Mouse (Mus musculus): ENCODE measurements around the gene Galnt17. TPM values are rescaled to one million over a fixed set of nuclear protein-coding genes. Genes with fewer than 3 reads are reported as not detected.

The Galnt17 gene
- total and polyA plus RNA-seq, 3 experiments: 2.0 to 4.6 (median 3.8) TPM

- 75% methylated on average over 5 of the region's 5 CpGs for WGBS
- no peaks in the 10 kb centered on the region for H3K79me2 ChIP-seq (replicated peaks; ENCODE audit: control insufficient read depth, insufficient read depth, low read length)
- intact Hi-C loops (cut with DNase I): no loop called here
- TF ChIP-seq CTCF (IDR thresholded peaks at IDR 0.05) (no peak), POLR2A (IDR thresholded peaks at IDR 0.05; ENCODE audit: insufficient read depth, low read depth, low read length) (no peak), EP300 (IDR thresholded peaks at IDR 0.05; ENCODE audit: insufficient read depth, low read depth, low read length) (no peak)
- H3K27ac ChIP-seq: no peak overlapping the region
- H3K36me3 ChIP-seq (ENCODE audit: control insufficient read depth, insufficient read depth, low read length): no peaks in the 10 kb centered on the region
- no peak for DNase-seq
- no peaks in the 10 kb centered on the region for H3K27me3 ChIP-seq (ENCODE audit: control insufficient read depth, insufficient read depth, low read length)
- H3K9ac ChIP-seq (ENCODE audit: low read depth, low read length): no peak overlapping the region
- H3K4me1 ChIP-seq (ENCODE audit: control insufficient read depth, insufficient read depth, low read length): no peaks in the 10 kb centered on the region
- no peak overlapping the region for H3K4me3 ChIP-seq
These were observed 268.5 kb downstream of the Galnt17 start for GRCm38 (mm10) chr5:131039611-131040313.

GRCm38 (mm10) chr5:131024506-131024905, 283.8 kb downstream of the Galnt17 start:
- H3K36me3 ChIP-seq (ENCODE audit: control insufficient read depth, insufficient read depth, low read length): no peaks in the 10 kb centered on the region
- H3K4me1 ChIP-seq (ENCODE audit: control insufficient read depth, insufficient read depth, low read length): no peaks in the 10 kb centered on the region
- intact Hi-C loops (cut with DNase I): no loop called here
- no peak overlapping the region for H3K27ac ChIP-seq
- TF ChIP-seq POLR2A (IDR thresholded peaks at IDR 0.05; ENCODE audit: insufficient read depth, low read depth, low read length): no peak
- TF ChIP-seq CTCF (IDR thresholded peaks at IDR 0.05): no peak
- no peak for TF ChIP-seq EP300 (IDR thresholded peaks at IDR 0.05; ENCODE audit: insufficient read depth, low read depth, low read length)
- 73% methylated on average over 3 of the region's 3 CpGs for WGBS
- no peak overlapping the region for H3K9ac ChIP-seq (ENCODE audit: low read depth, low read length)
- DNase-seq: peak; percentile 24 to 37
- no peaks in the 10 kb centered on the region for H3K27me3 ChIP-seq (ENCODE audit: control insufficient read depth, insufficient read depth, low read length)
- no peak overlapping the region for H3K4me3 ChIP-seq
- H3K79me2 ChIP-seq (replicated peaks; ENCODE audit: control insufficient read depth, insufficient read depth, low read length): no peaks in the 10 kb centered on the region

GRCm38 (mm10) chr5:131022396-131022993, 285.8 kb downstream of the Galnt17 start:
- no peak overlapping the region for H3K27ac ChIP-seq
- H3K9ac ChIP-seq (ENCODE audit: low read depth, low read length): no peak overlapping the region
- no peak for DNase-seq
- WGBS: 86% methylated on average over 18 of the region's 18 CpGs
- H3K27me3 ChIP-seq (ENCODE audit: control insufficient read depth, insufficient read depth, low read length): no peaks in the 10 kb centered on the region
- H3K4me1 ChIP-seq (ENCODE audit: control insufficient read depth, insufficient read depth, low read length): no peaks in the 10 kb centered on the region
- no peak overlapping the region for H3K4me3 ChIP-seq
- H3K79me2 ChIP-seq (replicated peaks; ENCODE audit: control insufficient read depth, insufficient read depth, low read length): no peaks in the 10 kb centered on the region
- no peak for TF ChIP-seq CTCF (IDR thresholded peaks at IDR 0.05)
- no peak for TF ChIP-seq EP300 (IDR thresholded peaks at IDR 0.05; ENCODE audit: insufficient read depth, low read depth, low read length)
- no peak for TF ChIP-seq POLR2A (IDR thresholded peaks at IDR 0.05; ENCODE audit: insufficient read depth, low read depth, low read length)
- no peaks in the 10 kb centered on the region for H3K36me3 ChIP-seq (ENCODE audit: control insufficient read depth, insufficient read depth, low read length)
- intact Hi-C loops (cut with DNase I): no loop called here

GRCm38 (mm10) chr5:131020936-131021335, 287.4 kb downstream of the Galnt17 start:
- Histone ChIP-seq H3K4me3 (no peak overlapping the region), H3K27ac (no peak overlapping the region), H3K79me2 (replicated peaks; ENCODE audit: control insufficient read depth, insufficient read depth, low read length) (no peaks in the 10 kb centered on the region), H3K4me1 (ENCODE audit: control insufficient read depth, insufficient read depth, low read length) (no peaks in the 10 kb centered on the region), H3K27me3 (ENCODE audit: control insufficient read depth, insufficient read depth, low read length) (no peaks in the 10 kb centered on the region), H3K9ac (ENCODE audit: low read depth, low read length) (no peak overlapping the region), H3K36me3 (ENCODE audit: control insufficient read depth, insufficient read depth, low read length) (no peaks in the 10 kb centered on the region)
- DNase-seq: no peak
- 72% methylated on average over 5 of the region's 5 CpGs for WGBS
- intact Hi-C loops (cut with DNase I): no loop called here
- TF ChIP-seq POLR2A (IDR thresholded peaks at IDR 0.05; ENCODE audit: insufficient read depth, low read depth, low read length): no peak
- TF ChIP-seq EP300 (IDR thresholded peaks at IDR 0.05; ENCODE audit: insufficient read depth, low read depth, low read length): no peak
- TF ChIP-seq CTCF (IDR thresholded peaks at IDR 0.05): no peak

- Histone ChIP-seq H3K27ac (no peak overlapping the region), H3K9ac (ENCODE audit: low read depth, low read length) (no peak overlapping the region), H3K4me1 (ENCODE audit: control insufficient read depth, insufficient read depth, low read length) (no peaks in the 10 kb centered on the region), H3K4me3 (no peak overlapping the region), H3K27me3 (ENCODE audit: control insufficient read depth, insufficient read depth, low read length) (no peaks in the 10 kb centered on the region), H3K79me2 (replicated peaks; ENCODE audit: control insufficient read depth, insufficient read depth, low read length) (no peaks in the 10 kb centered on the region), H3K36me3 (ENCODE audit: control insufficient read depth, insufficient read depth, low read length) (no peaks in the 10 kb centered on the region)
- intact Hi-C loops (cut with DNase I): no loop called here
- no peak for DNase-seq
- TF ChIP-seq CTCF (IDR thresholded peaks at IDR 0.05) (no peak), EP300 (IDR thresholded peaks at IDR 0.05; ENCODE audit: insufficient read depth, low read depth, low read length) (no peak), POLR2A (IDR thresholded peaks at IDR 0.05; ENCODE audit: insufficient read depth, low read depth, low read length) (no peak)
- 72% methylated on average over 9 of the region's 9 CpGs for WGBS
These were observed 288.8 kb downstream of the Galnt17 start for GRCm38 (mm10) chr5:131019346-131019965.

GRCm38 (mm10) chr5:131016066-131016465, 292.2 kb downstream of the Galnt17 start:
- no peaks in the 10 kb centered on the region for H3K79me2 ChIP-seq (replicated peaks; ENCODE audit: control insufficient read depth, insufficient read depth, low read length)
- H3K36me3 ChIP-seq (ENCODE audit: control insufficient read depth, insufficient read depth, low read length): no peaks in the 10 kb centered on the region
- intact Hi-C loops (cut with DNase I): no loop called here
- WGBS: 77% methylated on average over 4 of the region's 4 CpGs
- H3K27me3 ChIP-seq (ENCODE audit: control insufficient read depth, insufficient read depth, low read length): no peaks in the 10 kb centered on the region
- H3K4me1 ChIP-seq (ENCODE audit: control insufficient read depth, insufficient read depth, low read length): no peaks in the 10 kb centered on the region
- TF ChIP-seq CTCF (IDR thresholded peaks at IDR 0.05) (no peak), EP300 (IDR thresholded peaks at IDR 0.05; ENCODE audit: insufficient read depth, low read depth, low read length) (no peak), POLR2A (IDR thresholded peaks at IDR 0.05; ENCODE audit: insufficient read depth, low read depth, low read length) (no peak)
- H3K27ac ChIP-seq: no peak overlapping the region
- no peak overlapping the region for H3K4me3 ChIP-seq
- DNase-seq: no peak
- no peak overlapping the region for H3K9ac ChIP-seq (ENCODE audit: low read depth, low read length)
